Mouse (Mus musculus) gastrocnemius, adult 8-10 months (tissue): ENCODE measurements around the gene Rnf183. TPM values are rescaled to one million over a fixed set of nuclear protein-coding genes. Genes with fewer than 3 reads are reported as not detected.
"Not testable (repeated sequence)": the region's sequence is repeated elsewhere in the genome, so short reads cannot be mapped to it uniquely, and the experiment has no call there.

Experiments used
- DNase-seq, 2 experiments: peaks; one replicate each; pipeline ENCODE4 v3.0.0; 2022; ENCODE audit warnings: low spot score in 2 of 2
- total RNA-seq, 4 experiments: library from RNA; stranded (reverse); gene quantifications; 2 replicates each; pipeline ENCODE4 v1.2.4; 2022

Gene Rnf183
- not detected for total RNA-seq

GRCm38 (mm10) chr4:62435081-62435480 lies at the start of gene Rnf183:
Gene Rnf183 (minus strand): TSS chr4:62435252.
- no peak for DNase-seq

- no peak for DNase-seq
These were observed 45.9 kb upstream of the Rnf183 start for GRCm38 (mm10) chr4:62480709-62481605.

- DNase-seq = no peak
These were observed 45.1 kb upstream of the Rnf183 start, which contains the start of gene Bspry for GRCm38 (mm10) chr4:62479937-62480708. Gene Bspry (plus strand): TSS chr4:62480053.

GRCm38 (mm10) chr4:62479593-62479936 lies 44.5 kb upstream of the Rnf183 start:
- DNase-seq = not testable (repeated sequence)

- no peak for DNase-seq
These were observed 42.6 kb upstream of the Rnf183 start for GRCm38 (mm10) chr4:62477542-62478244.

- no peak for DNase-seq
These were observed 40.7 kb upstream of the Rnf183 start for GRCm38 (mm10) chr4:62475793-62476192.

GRCm38 (mm10) chr4:62475131-62475530 lies 40.1 kb upstream of the Rnf183 start:
- no peak for DNase-seq

- DNase-seq = no peak
These were observed 37.0 kb upstream of the Rnf183 start for GRCm38 (mm10) chr4:62472071-62472470.

- peak; percentile 40 to 53 for DNase-seq
These were observed 35.6 kb upstream of the Rnf183 start, which contains the start of gene Wdr31 for GRCm38 (mm10) chr4:62470598-62471051. Gene Wdr31 (minus strand): TSS chr4:62470896.

- no peak for DNase-seq
These were observed 33.1 kb upstream of the Rnf183 start for GRCm38 (mm10) chr4:62468158-62468557.

GRCm38 (mm10) chr4:62463124-62463523 lies 28.1 kb upstream of the Rnf183 start:
- DNase-seq = no peak

GRCm38 (mm10) chr4:62460348-62460747 lies 25.3 kb upstream of the Rnf183 start:
- DNase-seq = no peak

- DNase-seq = no peak
These were observed 24.0 kb upstream of the Rnf183 start for GRCm38 (mm10) chr4:62459081-62459480.

- DNase-seq = no peak
These were observed 19.9 kb upstream of the Rnf183 start for GRCm38 (mm10) chr4:62454995-62455394.

GRCm38 (mm10) chr4:62440986-62441385 lies 5.9 kb upstream of the Rnf183 start:
- DNase-seq = no peak

GRCm38 (mm10) chr4:62440544-62440943 lies 5.5 kb upstream of the Rnf183 start:
- no peak for DNase-seq

- no peak for DNase-seq
These were observed 4.7 kb upstream of the Rnf183 start for GRCm38 (mm10) chr4:62439793-62440192.

- DNase-seq = no peak
These were observed 2.8 kb upstream of the Rnf183 start for GRCm38 (mm10) chr4:62437871-62438270.

GRCm38 (mm10) chr4:62437256-62437778 lies 2.3 kb upstream of the Rnf183 start:
- DNase-seq = no peak

- no peak for DNase-seq
These were observed 847 bp downstream of the Rnf183 start for GRCm38 (mm10) chr4:62433939-62434870.
